Mouse (Mus musculus) intestine, postnatal 0 days (tissue): Measurements from ENCODE around the gene Dctn2. TPM values are rescaled to one million over a fixed set of nuclear protein-coding genes. Genes with fewer than 3 reads are reported as not detected.

ENCODE experiments used
- ATAC-seq: fragments of 200-750 bp; cut with Nextera tagmentation; 2 replicates; pipeline ENCODE4 v1.8.0; 2017; ENCODE audit warnings: mild to moderate bottlenecking, moderate TSS enrichment, moderate library complexity
- H3K27ac ChIP-seq: fragments of 300-500 bp; sonication (generic); 2 replicates; pipeline ENCODE4 v1.5.1; 2014; ENCODE audit warnings: mild to moderate bottlenecking, low read depth, low read length, moderate library complexity
- H3K27me3 ChIP-seq: fragments of 300-500 bp; sonication (generic); replicated peaks from 2 replicates; pipeline ENCODE4 v1.6.1; 2014; ENCODE audit warnings: low read length, mixed read lengths; ENCODE audit not compliant: control insufficient read depth, insufficient read depth
- H3K36me3 ChIP-seq: fragments of 300-500 bp; sonication (generic); 2 replicates; pipeline ENCODE4 v1.6.1; 2014; ENCODE audit warnings: mild to moderate bottlenecking, moderate library complexity; ENCODE audit not compliant: control insufficient read depth, insufficient read depth
- H3K4me1 ChIP-seq: fragments of 300-500 bp; sonication (generic); replicated peaks from 2 replicates; pipeline ENCODE4 v1.6.1; 2014; ENCODE audit warnings: antibody characterized with exemption, low read length, mixed read lengths; ENCODE audit not compliant: control insufficient read depth, insufficient read depth
- H3K4me2 ChIP-seq: fragments of 300-500 bp; sonication (generic); replicated peaks from 2 replicates; pipeline ENCODE4 v1.6.1; 2014; ENCODE audit warnings: low read depth, mild to moderate bottlenecking, moderate library complexity
- H3K4me3 ChIP-seq: fragments of 300-500 bp; sonication (generic); 2 replicates; pipeline ENCODE4 v1.5.1; 2014; ENCODE audit warnings: low read depth, low read length
- H3K9ac ChIP-seq: fragments of 300-500 bp; sonication (generic); 2 replicates; pipeline ENCODE4 v1.6.1; 2014; ENCODE audit warnings: mild to moderate bottlenecking, low read depth, low read length
- H3K9me3 ChIP-seq: fragments of 300-500 bp; sonication (generic); 2 replicates; pipeline ENCODE4 v1.6.1; 2016; ENCODE audit warnings: mixed run types; ENCODE audit not compliant: control insufficient read depth
- CTCF ChIP-seq: sonication (generic); IDR thresholded peaks from 2 replicates; pipeline ENCODE4 v1.5.1; 2016; ENCODE audit warnings: low read depth, mild to moderate bottlenecking, control low read depth, antibody characterized with exemption, moderate library complexity
- WGBS: fragments of 180-500 bp; shearing (Covaris S2); extraction: QIAGEN DNeasy Blood & Tissue Kit; methylation state at CpG from one replicate; pipeline ENCODE4 v1.1.7; 2014; 5-methylcytosine and 5-hydroxymethylcytosine counted together
- polyA plus RNA-seq: library from polyadenylated mRNA; unstranded; fragments of >200 nt; fragmentation: Nextera tagmentation; extraction: Ambion mirVana; gene quantifications from 2 replicates; pipeline ENCODE4 v1.2.1, GENCODE M21; 2015

Dctn2 gene
- polyA plus RNA-seq, 1 experiment from 2014 or later, result 143 TPM

DNA sequence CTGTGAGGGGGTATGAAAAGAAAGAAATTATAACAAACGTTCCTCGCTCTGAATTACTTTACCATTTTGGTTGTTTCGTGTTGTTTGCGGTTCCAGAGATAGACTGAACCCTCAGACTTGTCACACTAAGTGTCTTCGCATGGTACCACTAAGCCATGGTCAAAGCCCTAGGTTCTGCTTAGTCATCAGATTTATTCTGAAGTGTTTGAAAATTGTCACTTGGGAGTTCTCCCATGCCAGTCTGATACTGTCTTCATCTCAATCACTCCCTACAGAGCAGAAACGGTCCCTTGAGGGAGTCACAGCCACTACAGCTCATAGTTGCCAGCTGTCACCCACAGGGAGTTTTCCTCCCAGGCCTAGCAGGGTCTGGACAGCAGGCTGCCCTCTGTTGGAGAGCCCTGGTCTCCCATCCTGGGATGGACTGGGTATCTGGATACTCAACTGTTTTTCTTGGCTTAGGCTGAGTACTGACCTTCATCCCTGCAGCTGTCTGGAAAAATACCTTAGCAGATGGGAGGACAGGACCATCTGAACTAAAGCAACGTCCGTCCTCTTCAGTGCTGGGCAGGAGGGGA, 39.8 kb upstream of the Dctn2 start:
- no peak for ATAC-seq
- Histone ChIP-seq H3K36me3 (no peaks in the 10 kb centered on the region), H3K27me3 (no peaks in the 10 kb centered on the region), H3K4me3 (no peak overlapping the region), H3K9me3 (no peaks in the 10 kb centered on the region), H3K4me2 (no peak overlapping the region), H3K4me1 (no peaks in the 10 kb centered on the region), H3K27ac (no peak overlapping the region), H3K9ac (no peak overlapping the region)
- TF ChIP-seq CTCF, result peak; percentile 63
- WGBS, result 72% methylated on average over 8 of the region's 8 CpGs

GRCm38 (mm10) chr10:127227163-127227562, 39.0 kb upstream of the Dctn2 start:
- H3K9ac ChIP-seq, result no peak overlapping the region
- H3K9me3 ChIP-seq, result no peaks in the 10 kb centered on the region
- no peak for TF ChIP-seq CTCF
- H3K4me1 ChIP-seq, result no peaks in the 10 kb centered on the region
- WGBS, result 78% methylated on average over 8 of the region's 8 CpGs
- no peak for ATAC-seq
- no peak overlapping the region for H3K27ac ChIP-seq
- no peak overlapping the region for H3K4me3 ChIP-seq
- H3K36me3 ChIP-seq, result no peaks in the 10 kb centered on the region
- no peaks in the 10 kb centered on the region for H3K27me3 ChIP-seq
- H3K4me2 ChIP-seq, result no peak overlapping the region

DNA sequence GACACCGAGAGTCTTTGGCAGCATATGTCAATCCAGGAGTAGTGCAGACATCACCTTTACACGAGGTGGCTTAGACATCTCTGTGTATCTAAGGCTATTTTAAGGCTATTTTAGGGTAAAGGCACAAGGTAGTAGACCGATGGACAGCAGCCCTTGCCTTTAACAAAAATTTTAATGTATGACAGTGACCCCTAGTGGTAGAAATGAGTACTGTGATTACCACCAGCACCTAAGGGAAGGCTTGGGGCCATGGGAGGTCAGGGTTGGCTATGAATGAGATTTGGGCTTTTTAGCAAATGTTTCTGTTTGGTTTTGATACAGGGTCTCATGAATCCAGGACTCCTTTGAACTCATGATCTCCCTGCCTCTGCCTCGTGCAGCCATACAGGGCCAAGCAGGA, 37.3 kb upstream of the Dctn2 start:
- ATAC-seq, result no peak

DNA sequence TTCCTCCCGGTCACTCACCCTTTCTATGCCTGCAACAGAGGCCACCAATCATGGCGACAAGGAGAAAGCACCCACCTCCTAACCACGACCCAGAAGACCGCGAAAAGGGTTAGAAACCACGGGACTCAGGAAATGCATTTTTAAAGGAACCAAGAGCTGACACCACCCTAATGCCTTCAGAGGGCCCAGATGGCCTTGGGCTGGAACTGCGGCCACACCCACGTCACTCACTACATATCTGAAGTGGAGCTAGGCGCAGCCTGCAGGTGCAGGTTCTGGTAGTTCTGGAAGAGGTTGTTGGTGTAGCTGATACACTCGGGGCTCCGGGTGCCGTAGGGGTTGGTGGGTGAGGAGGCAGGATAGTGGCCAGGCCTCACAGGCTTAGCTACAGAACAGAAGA, 35.5 kb upstream of the Dctn2 start:
- Histone ChIP-seq H3K4me3 (no peak overlapping the region), H3K27me3 (no peaks in the 10 kb centered on the region), H3K36me3 (no peaks in the 10 kb centered on the region), H3K9me3 (no peaks in the 10 kb centered on the region), H3K27ac (no peak overlapping the region), H3K9ac (no peak overlapping the region), H3K4me1 (no peaks in the 10 kb centered on the region), H3K4me2 (no peak overlapping the region)
- ATAC-seq, result no peak
- no peak for TF ChIP-seq CTCF
- 55% methylated on average over 12 of the region's 12 CpGs for whole genome bisulfite sequencing

More for the DNA sequence above, 37.3 kb upstream of the Dctn2 start:
- Histone ChIP-seq H3K27ac (no peak overlapping the region), H3K27me3 (no peaks in the 10 kb centered on the region), H3K4me1 (no peaks in the 10 kb centered on the region), H3K36me3 (no peaks in the 10 kb centered on the region), H3K4me2 (no peak overlapping the region), H3K9ac (no peak overlapping the region), H3K4me3 (no peak overlapping the region), H3K9me3 (no peaks in the 10 kb centered on the region)
- peak; percentile 83 for TF ChIP-seq CTCF
- 19% methylated on average over 4 of the region's 4 CpGs for WGBS

- Histone ChIP-seq H3K9ac (no peak overlapping the region), H3K4me2 (no peak overlapping the region), H3K27ac (no peak overlapping the region), H3K4me3 (no peak overlapping the region), H3K27me3 (no peaks in the 10 kb centered on the region; the same call in 1 of the 2 replicates), H3K4me1 (no peaks in the 10 kb centered on the region), H3K9me3 (no peaks in the 10 kb centered on the region), H3K36me3 (no peaks in the 10 kb centered on the region)
- WGBS, result 75% methylated on average over 14 of the region's 14 CpGs
- no peak for TF ChIP-seq CTCF
- ATAC-seq, result no peak
Observed at GRCm38 (mm10) chr10:127231741-127232140, 34.4 kb upstream of the Dctn2 start.

DNA sequence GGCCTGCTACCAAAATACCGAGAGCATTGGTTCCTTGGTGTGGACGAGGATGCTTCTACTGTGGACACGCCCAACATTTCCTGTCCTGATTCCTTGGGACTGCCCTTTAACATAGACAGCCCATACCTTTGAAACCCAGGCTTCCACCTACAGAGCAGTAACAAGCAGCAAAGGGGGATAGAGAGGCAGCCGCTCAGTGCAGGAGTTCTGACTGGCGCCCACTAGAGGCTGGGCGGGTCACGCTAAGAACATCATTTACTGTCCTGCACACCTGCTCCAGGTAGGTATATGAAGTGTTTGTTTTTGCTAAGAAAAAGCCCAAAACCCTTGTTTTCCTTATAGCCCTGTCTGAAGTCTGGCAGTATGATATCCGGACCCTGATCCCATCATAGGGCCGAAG, 33.0 kb upstream of the Dctn2 start:
- no peaks in the 10 kb centered on the region for H3K4me1 ChIP-seq
- H3K27me3 ChIP-seq, result no peaks in the 10 kb centered on the region; the same call in 1 of the 2 replicates
- ATAC-seq, result 0 out of 2 replicates have a peak, but pooled peaks have one; percentile 26
- 0 out of 2 replicates have a peak overlapping the region, but pooled peaks have one; percentile 27 for H3K4me2 ChIP-seq
- no peak overlapping the region for H3K9ac ChIP-seq
- no peaks in the 10 kb centered on the region for H3K9me3 ChIP-seq
- WGBS, result 65% methylated on average over 9 of the region's 9 CpGs
- H3K27ac ChIP-seq, result no peak overlapping the region
- H3K36me3 ChIP-seq, result no peaks in the 10 kb centered on the region
- H3K4me3 ChIP-seq, result no peak overlapping the region
- peak; percentile 64 for TF ChIP-seq CTCF

DNA sequence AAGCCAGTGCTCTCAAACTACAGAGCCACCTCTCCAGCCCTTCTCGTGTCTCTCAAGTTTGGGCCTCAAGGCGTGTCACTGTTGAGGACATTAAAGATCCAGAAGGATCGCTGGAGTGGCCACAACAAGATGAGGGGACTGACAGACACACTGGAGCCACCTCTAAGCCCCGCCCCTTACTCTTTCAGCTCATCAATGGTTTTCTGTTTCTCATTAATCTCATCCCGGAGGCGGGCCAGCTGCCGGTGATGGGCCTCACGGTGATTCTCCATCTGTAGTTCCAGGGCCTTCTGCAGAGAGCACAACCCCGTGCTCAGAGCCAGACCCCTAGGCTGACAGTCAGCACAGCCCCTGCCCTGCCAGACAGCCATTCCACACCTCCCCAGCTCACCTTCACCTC, 29.6 kb upstream of the Dctn2 start:
- Histone ChIP-seq H3K9ac (no peak overlapping the region), H3K4me2 (no peak overlapping the region), H3K36me3 (no peaks in the 10 kb centered on the region), H3K27me3 (peaks cover 3% of the 10 kb centered on the region; the same call in 1 of the 2 replicates), H3K9me3 (no peaks in the 10 kb centered on the region), H3K4me3 (no peak overlapping the region), H3K27ac (no peak overlapping the region), H3K4me1 (no peaks in the 10 kb centered on the region)
- no peak for ATAC-seq
- no peak for TF ChIP-seq CTCF
- WGBS, result 30% methylated on average over 9 of the region's 9 CpGs
